Mouse (Mus musculus): ENCODE measurements around the gene Kdm6b. TPM values are rescaled to one million over a fixed set of nuclear protein-coding genes. Genes with fewer than 3 reads are reported as not detected.

Gene Kdm6b
- polyA plus RNA-seq, 1 experiment from 2014 or later: 36.4 TPM

- H3K4me1 ChIP-seq (ENCODE audit: control insufficient read depth, insufficient read depth, low read length): peaks cover 12% of the 10 kb centered on the region
- H3K9me3 ChIP-seq (replicated peaks; ENCODE audit: control insufficient read depth, low read length, poor library complexity, severe bottlenecking): no peaks in the 10 kb centered on the region
- no peaks in the 10 kb centered on the region for H3K27me3 ChIP-seq (ENCODE audit: control insufficient read depth, insufficient read depth, low read depth, low read length)
- no peak overlapping the region for H3K4me2 ChIP-seq (ENCODE audit: low read length)
- 95% methylated on average over 34 of the region's 38 CpGs for WGBS
- no peak overlapping the region for H3K27ac ChIP-seq (ENCODE audit: low read length)
- H3K36me3 ChIP-seq (ENCODE audit: control insufficient read depth, insufficient read depth, low read length): peaks cover 62% of the 10 kb centered on the region
- no peak overlapping the region for H3K4me3 ChIP-seq (ENCODE audit: low read depth, low read length)
- no peak overlapping the region for H3K9ac ChIP-seq (ENCODE audit: low read depth, low read length)
- ATAC-seq: no peak
Measured at GRCm38 (mm10) chr11:69403691-69404594, 9.5 kb downstream of the Kdm6b start.

DNA sequence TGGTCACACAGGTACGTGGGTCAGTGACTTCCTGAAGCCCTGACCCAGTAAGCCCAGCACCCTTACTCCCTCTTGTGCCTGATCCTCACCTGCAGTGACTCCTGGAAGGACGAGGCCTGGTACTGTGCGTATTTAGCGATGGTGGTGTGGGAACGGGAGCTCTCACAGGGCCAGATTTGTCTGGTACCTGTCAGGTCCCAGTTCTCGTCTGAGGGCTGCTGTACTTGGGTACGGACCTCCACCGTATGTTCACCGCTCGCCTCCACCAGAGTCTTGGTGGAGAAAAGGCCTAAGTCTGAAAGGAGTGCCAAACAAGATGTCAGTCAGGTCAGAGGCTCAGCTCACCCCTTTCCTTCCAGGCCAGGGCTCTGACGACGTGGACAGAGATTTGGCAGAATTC, 11.5 kb downstream of the Kdm6b start:
- H3K9ac ChIP-seq (ENCODE audit: low read depth, low read length): no peak overlapping the region
- H3K9me3 ChIP-seq (replicated peaks; ENCODE audit: control insufficient read depth, low read length, poor library complexity, severe bottlenecking): no peaks in the 10 kb centered on the region
- H3K27ac ChIP-seq (ENCODE audit: low read length): no peak overlapping the region
- WGBS: 86% methylated on average over 12 of the region's 12 CpGs
- no peak overlapping the region for H3K4me2 ChIP-seq (ENCODE audit: low read length)
- H3K4me1 ChIP-seq (ENCODE audit: control insufficient read depth, insufficient read depth, low read length): no peaks in the 10 kb centered on the region; the same call in 1 of the 2 replicates
- H3K4me3 ChIP-seq (ENCODE audit: low read depth, low read length): no peak overlapping the region
- H3K36me3 ChIP-seq (ENCODE audit: control insufficient read depth, insufficient read depth, low read length): peaks cover 56% of the 10 kb centered on the region
- no peak for ATAC-seq
- H3K27me3 ChIP-seq (ENCODE audit: control insufficient read depth, insufficient read depth, low read depth, low read length): no peaks in the 10 kb centered on the region

DNA sequence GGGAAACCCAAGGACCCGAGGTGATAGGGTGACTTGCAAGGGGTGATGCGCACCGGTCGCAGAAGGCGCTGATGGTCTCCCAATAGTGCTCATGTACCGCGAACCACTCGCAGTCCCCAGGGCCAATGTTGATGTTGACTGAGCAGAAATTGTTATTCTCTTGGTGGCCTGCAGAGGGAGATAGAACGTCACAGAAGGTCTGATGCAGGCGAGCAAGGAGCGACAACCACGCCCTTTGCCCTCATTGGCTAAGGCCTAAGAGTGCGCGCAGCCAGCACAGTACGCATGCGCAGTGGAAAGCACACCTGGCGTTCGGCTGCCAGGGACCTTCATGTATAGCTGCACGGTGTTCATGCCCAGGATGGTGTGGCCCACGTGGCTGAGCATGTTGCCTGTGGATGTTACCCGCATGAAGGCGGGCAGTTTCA, 12.3 kb downstream of the Kdm6b start:
- H3K27ac ChIP-seq (ENCODE audit: low read length): no peak overlapping the region
- peaks cover 5% of the 10 kb centered on the region; the same call in 1 of the 2 replicates for H3K4me1 ChIP-seq (ENCODE audit: control insufficient read depth, insufficient read depth, low read length)
- H3K4me2 ChIP-seq (ENCODE audit: low read length): no peak overlapping the region
- peak; percentile 78 for ATAC-seq
- H3K9ac ChIP-seq (ENCODE audit: low read depth, low read length): no peak overlapping the region
- no peaks in the 10 kb centered on the region for H3K27me3 ChIP-seq (ENCODE audit: control insufficient read depth, insufficient read depth, low read depth, low read length)
- no peaks in the 10 kb centered on the region for H3K9me3 ChIP-seq (replicated peaks; ENCODE audit: control insufficient read depth, low read length, poor library complexity, severe bottlenecking)
- WGBS: 14% methylated on average over 22 of the region's 22 CpGs
- H3K4me3 ChIP-seq (ENCODE audit: low read depth, low read length): no peak overlapping the region
- H3K36me3 ChIP-seq (ENCODE audit: control insufficient read depth, insufficient read depth, low read length): peaks cover 51% of the 10 kb centered on the region

DNA sequence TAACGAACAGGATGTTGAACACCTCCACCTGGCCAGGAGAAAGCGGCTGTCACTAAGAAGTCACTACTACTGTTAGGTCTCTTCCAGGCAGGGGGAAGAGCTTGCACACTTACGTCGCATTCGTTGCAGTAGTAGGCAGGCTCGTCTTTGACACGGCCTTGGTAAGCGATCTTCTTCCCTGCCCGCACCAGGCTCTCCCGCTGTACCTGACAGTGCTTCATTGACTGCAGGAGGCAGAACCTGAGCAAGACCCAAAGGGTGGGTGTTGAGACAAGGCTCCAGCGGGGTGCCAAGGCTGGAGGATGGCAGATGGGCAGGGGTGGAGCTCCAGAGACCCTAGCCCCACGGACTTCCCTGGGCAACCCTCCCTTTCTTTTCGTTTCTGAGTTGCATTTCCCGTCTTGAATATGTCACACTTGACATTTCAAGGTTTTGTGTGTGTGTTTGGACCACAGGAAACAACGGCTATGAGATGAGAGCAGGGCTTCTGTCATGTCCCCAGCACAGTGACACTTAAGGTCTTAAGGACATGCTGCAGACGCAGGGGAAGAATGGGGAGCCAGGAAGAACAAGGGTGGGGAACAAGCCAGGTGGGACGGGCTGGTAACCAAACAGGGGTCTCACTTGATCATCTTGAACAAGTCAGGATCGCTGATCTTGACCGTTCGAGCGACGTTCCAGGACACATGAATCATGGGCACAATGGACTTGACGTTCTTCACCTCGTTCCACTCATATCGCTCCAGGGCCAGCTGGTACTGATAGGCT, 13.2 kb downstream of the Kdm6b start:
- Histone ChIP-seq H3K27me3 (ENCODE audit: control insufficient read depth, insufficient read depth, low read depth, low read length) (no peaks in the 10 kb centered on the region), H3K36me3 (ENCODE audit: control insufficient read depth, insufficient read depth, low read length) (peaks cover 41% of the 10 kb centered on the region), H3K9ac (ENCODE audit: low read depth, low read length) (no peak overlapping the region), H3K27ac (ENCODE audit: low read length) (no peak overlapping the region), H3K4me3 (ENCODE audit: low read depth, low read length) (no peak overlapping the region), H3K9me3 (replicated peaks; ENCODE audit: control insufficient read depth, low read length, poor library complexity, severe bottlenecking) (no peaks in the 10 kb centered on the region), H3K4me1 (ENCODE audit: control insufficient read depth, insufficient read depth, low read length) (peaks cover 6% of the 10 kb centered on the region; the same call in 1 of the 2 replicates), H3K4me2 (ENCODE audit: low read length) (no peak overlapping the region)
- ATAC-seq: no peak
- WGBS: 75% methylated on average over 25 of the region's 25 CpGs

DNA sequence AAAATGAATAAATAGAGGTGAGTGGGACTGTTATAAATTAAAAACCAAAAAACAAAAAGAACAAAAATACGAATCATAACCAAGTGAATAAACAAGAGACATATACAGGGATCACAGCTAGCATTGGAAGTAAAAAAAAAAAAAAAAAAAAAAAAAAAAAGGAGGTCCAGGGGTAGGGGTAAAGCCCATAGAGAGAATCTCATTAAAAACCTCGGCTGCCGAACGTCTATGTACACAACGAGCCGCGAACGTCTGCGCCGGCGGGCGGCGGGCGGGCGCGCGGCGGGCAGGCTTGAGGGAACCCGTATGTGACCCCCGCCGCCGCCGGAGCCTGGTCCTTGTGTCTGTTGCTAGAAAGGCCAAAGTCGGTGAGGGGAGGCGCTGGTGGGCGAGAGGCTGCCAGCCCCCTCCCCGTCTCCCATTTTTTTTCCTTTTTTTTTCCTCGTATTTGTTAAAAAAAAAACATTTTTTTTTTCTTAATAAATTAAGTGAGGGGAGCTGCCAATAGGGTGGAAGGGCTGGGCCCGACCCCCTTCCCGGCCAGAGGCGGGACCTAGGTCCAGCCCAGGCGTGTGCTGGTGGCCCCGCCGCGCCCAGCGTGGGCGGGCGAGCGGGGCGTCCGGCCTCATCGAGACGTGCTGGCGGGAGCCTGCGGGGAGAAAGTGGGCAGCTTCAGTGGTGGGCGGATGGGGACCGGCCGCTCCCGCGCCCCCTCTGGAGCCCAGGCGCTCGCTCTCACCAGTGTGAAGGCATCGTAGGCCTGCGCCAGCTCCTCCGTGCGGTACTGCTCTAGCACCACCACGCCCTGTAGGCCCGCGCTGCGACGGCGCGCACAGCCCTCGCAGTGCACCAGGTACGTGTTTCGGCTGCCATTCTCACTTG, 14.0 kb downstream of the Kdm6b start:
- Histone ChIP-seq H3K4me2 (ENCODE audit: low read length) (no peak overlapping the region), H3K4me3 (ENCODE audit: low read depth, low read length) (no peak overlapping the region)

DNA sequence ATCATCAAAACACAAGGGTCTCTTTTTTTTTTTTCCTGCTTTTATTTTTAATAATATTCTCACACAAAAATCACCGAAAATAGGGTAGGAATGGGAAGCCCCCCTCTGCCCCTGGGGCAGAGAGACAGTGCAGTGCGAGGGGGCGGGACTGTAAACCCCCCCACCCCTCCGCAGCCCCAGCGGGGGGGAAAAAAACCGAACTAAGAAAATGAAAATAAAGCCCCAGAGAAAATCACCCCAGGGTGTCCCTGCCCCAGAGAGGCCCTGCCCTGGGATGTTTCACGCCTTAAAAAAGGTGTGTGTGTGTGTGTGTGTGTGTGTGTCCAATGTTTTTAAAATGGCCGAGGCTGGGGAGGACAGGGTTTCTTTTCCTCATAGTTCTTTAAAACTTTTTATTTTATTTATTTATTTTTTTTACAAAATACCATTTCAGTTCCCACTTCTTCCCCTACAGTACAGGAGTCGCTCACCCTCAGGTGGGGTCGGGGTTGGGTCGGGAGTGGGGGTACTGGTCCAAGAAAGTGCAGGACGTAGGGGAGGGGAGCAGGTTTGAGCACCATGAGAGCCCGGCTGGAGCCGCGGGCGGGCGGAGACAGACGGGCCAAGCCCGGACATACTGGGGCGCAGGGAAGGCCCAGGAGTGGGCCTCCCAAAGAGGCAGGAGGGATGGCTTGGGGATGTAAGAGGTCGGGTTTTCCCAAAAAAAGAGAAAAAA, 14.8 kb downstream of the Kdm6b start:
- Histone ChIP-seq H3K4me3 (ENCODE audit: low read depth, low read length) (no peak overlapping the region), H3K4me2 (ENCODE audit: low read length) (no peak overlapping the region), H3K9me3 (replicated peaks; ENCODE audit: control insufficient read depth, low read length, poor library complexity, severe bottlenecking) (no peaks in the 10 kb centered on the region), H3K9ac (ENCODE audit: low read depth, low read length) (no peak overlapping the region), H3K4me1 (ENCODE audit: control insufficient read depth, insufficient read depth, low read length) (peaks cover 11% of the 10 kb centered on the region), H3K27me3 (ENCODE audit: control insufficient read depth, insufficient read depth, low read depth, low read length) (no peaks in the 10 kb centered on the region), H3K27ac (ENCODE audit: low read length) (no peak overlapping the region), H3K36me3 (ENCODE audit: control insufficient read depth, insufficient read depth, low read length) (peaks cover 25% of the 10 kb centered on the region)
- WGBS: 20% methylated on average over 21 of the region's 21 CpGs
- ATAC-seq: no peak

More for the DNA sequence above, 14.0 kb downstream of the Kdm6b start:
- Histone ChIP-seq H3K9ac (ENCODE audit: low read depth, low read length) (no peak overlapping the region), H3K9me3 (replicated peaks; ENCODE audit: control insufficient read depth, low read length, poor library complexity, severe bottlenecking) (no peaks in the 10 kb centered on the region), H3K36me3 (ENCODE audit: control insufficient read depth, insufficient read depth, low read length) (peaks cover 33% of the 10 kb centered on the region), H3K27ac (ENCODE audit: low read length) (no peak overlapping the region), H3K27me3 (ENCODE audit: control insufficient read depth, insufficient read depth, low read depth, low read length) (no peaks in the 10 kb centered on the region), H3K4me1 (ENCODE audit: control insufficient read depth, insufficient read depth, low read length) (peaks cover 7% of the 10 kb centered on the region)
- ATAC-seq: no peak
- WGBS: 21% methylated on average over 66 of the region's 66 CpGs

DNA sequence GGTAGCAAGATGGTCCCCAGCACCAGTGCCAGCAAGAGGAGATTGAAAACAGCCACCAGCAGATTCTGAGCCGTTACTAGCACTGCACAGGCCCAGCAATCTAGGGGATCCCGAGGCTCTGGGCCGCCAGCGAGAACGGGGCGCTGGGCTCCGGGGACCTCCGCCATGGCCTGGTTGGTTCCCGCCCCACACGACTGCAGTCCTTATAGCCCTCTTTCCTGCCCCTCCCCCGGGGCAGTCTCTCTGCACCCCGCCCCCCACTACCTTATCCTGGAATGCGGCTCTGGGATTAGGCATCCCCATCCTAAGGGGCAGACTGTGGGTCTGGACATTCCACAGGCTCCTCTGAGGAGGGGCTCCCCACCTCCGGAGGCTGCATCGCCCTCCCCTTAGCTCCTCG, 15.4 kb downstream of the Kdm6b start, which contains the start of gene Tmem88:
Tmem88 (minus strand) TSS at position 176 of the 400 bp plus-strand sequence.
- no peak for ATAC-seq
- 9% methylated on average over 16 of the region's 16 CpGs for WGBS
- H3K27ac ChIP-seq (ENCODE audit: low read length): no peak within 1 kb of the TSS
- peaks cover 11% of the 10 kb centered on the region for H3K4me1 ChIP-seq (ENCODE audit: control insufficient read depth, insufficient read depth, low read length)
- H3K4me3 ChIP-seq (ENCODE audit: low read depth, low read length): peak within 1 kb of the TSS; percentile 9; the same call in 1 of the 2 replicates
- H3K9me3 ChIP-seq (replicated peaks; ENCODE audit: control insufficient read depth, low read length, poor library complexity, severe bottlenecking): no peaks in the 10 kb centered on the region
- H3K9ac ChIP-seq (ENCODE audit: low read depth, low read length): peak within 1 kb of the TSS; percentile 40
- H3K27me3 ChIP-seq (ENCODE audit: control insufficient read depth, insufficient read depth, low read depth, low read length): no peaks in the 10 kb centered on the region
- no peak within 1 kb of the TSS for H3K4me2 ChIP-seq (ENCODE audit: low read length)
- peaks cover 20% of the 10 kb centered on the region for H3K36me3 ChIP-seq (ENCODE audit: control insufficient read depth, insufficient read depth, low read length)

DNA sequence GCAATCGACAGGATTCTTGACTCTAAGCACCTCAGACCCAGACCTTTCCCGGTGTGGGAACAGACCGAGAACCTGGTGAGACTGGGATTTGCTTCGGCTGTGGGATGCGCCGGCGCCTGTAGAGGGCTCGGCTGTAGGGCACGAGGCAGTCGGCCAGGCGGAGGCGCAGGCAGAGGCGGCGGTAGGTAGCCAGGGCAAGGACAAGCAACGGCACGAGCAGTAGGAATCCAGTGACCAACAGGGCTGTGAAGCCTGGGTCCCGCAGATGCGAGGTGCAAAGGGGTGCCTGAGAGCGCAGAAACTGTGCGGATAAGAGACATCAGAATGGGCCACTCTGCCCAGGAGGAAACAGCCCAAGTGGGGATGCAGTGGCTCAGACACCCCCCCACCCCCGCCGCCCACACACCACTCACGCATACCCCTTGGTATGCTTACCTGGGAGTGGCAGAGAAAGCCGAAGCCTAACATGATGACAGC, 15.9 kb downstream of the Kdm6b start:
- Histone ChIP-seq H3K27ac (ENCODE audit: low read length) (no peak overlapping the region), H3K9ac (ENCODE audit: low read depth, low read length) (peak overlapping the region; percentile 40), H3K9me3 (replicated peaks; ENCODE audit: control insufficient read depth, low read length, poor library complexity, severe bottlenecking) (no peaks in the 10 kb centered on the region), H3K4me3 (ENCODE audit: low read depth, low read length) (peak overlapping the region; percentile 9; the same call in 1 of the 2 replicates), H3K4me1 (ENCODE audit: control insufficient read depth, insufficient read depth, low read length) (peaks cover 11% of the 10 kb centered on the region), H3K36me3 (ENCODE audit: control insufficient read depth, insufficient read depth, low read length) (peaks cover 20% of the 10 kb centered on the region), H3K27me3 (ENCODE audit: control insufficient read depth, insufficient read depth, low read depth, low read length) (no peaks in the 10 kb centered on the region), H3K4me2 (ENCODE audit: low read length) (no peak overlapping the region)
- WGBS: 11% methylated on average over 24 of the region's 24 CpGs
- no peak for ATAC-seq

Data from midbrain, embryonic 16.5 days (tissue).